Mouse (Mus musculus): ENCODE results near the gene Epha1.

DNA sequence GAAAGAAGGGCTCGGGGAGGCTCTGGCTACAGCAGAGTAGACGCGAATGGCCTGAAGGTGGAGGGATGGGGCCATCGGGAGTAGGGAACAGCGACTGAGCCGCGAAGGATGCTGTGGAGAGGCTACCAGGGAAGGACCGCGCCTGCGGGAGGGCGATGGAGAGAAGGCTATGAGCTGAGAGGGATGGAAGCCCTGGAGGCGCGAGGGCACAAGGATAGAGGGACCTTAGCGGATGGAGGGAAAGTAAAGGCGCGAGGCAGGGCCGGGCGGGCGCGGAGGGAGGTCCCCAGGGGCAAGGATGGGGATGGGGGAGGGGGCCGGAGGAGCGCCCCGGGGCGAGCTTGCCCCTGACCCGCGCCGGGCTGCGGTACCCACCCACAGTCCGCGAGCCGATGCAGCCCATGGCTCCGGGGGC is 49.0 kb downstream of the Epha1 start:
- TF ChIP-seq CTCF (IDR thresholded peaks at IDR 0.05; ENCODE audit: insufficient read depth, low read depth, low read length) (no peak), POLR2A (IDR thresholded peaks at IDR 0.05; ENCODE audit: insufficient read depth, low read depth, low read length) (no peak)
